Mouse (Mus musculus): Measurements from ENCODE around the gene Atp6v0e. TPM values are rescaled to one million over a fixed set of nuclear protein-coding genes. Genes with fewer than 3 reads are reported as not detected.

Atp6v0e gene
- polyA plus RNA-seq, 1 experiment from 2014 or later = 305 TPM

DNA sequence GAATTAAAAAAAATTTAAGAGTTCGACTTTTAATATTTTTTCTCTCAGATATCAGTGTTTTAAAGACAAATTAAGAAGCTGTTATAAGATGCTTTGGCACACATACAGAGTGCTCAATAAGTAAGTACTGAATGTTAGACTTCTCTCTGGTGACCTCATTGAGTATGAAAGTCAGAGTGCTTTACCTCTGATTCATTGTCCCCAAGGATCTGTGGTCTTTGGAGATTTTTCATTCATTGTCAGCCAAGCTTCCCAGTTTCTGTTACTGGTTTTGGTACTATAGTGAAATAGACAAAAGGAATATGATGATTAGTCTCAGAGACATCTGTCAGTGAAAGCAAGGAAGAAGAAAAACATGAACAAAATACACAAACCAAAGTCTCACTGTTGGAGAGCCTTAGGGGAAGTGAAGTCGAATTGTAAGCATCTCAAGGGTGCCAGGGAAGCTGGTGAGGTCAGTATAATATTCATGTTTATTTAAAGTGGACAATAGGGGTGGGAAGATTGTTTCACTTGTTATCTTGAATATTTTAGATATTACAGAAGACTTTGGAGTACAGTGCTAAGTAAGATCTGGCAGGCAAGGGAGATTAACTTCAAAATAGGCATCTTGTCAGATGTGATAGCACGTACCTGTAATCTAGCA is 64.2 kb downstream of the Atp6v0e start:
- H3K27me3 ChIP-seq = no peaks in the 10 kb centered on the region
- ATAC-seq (peak; percentile 35), DNase-seq (ENCODE audit: low read depth, low spot score) (no peak)
- POLR2A ChIA-PET = interaction anchor here (1.2 kb wide), 1 partner anchor 10 kb away, joined by 4 read pairs; no protein-coding TSS in a partner anchor
- in situ Hi-C loops (cut with MboI; ENCODE audit: low pct_unique_long_range_greater_than_20kb) = no loop called here
- CTCF ChIA-PET = interaction anchor here (1.0 to 1.7 kb wide), 2 partner anchors 10 to 26 kb away, joined by 3 to 6 read pairs; no protein-coding TSS in a partner anchor
- TF ChIP-seq CTCF (IDR thresholded peaks at IDR 0.05) = no peak

GRCm38 (mm10) chr17:26742581-26742980 is 79.5 kb downstream of the Atp6v0e start:
- DNase-seq (ENCODE audit: low read depth, low spot score) (no peak), ATAC-seq (no peak)
- ChIA-PET CTCF (interaction anchor here (1.0 kb wide), 1 partner anchor 20 kb away, joined by 4 read pairs; no protein-coding TSS in a partner anchor), POLR2A (no interaction called here)
- H3K27me3 ChIP-seq = no peaks in the 10 kb centered on the region
- in situ Hi-C loops (cut with MboI; ENCODE audit: low pct_unique_long_range_greater_than_20kb) = no loop called here
- TF ChIP-seq CTCF (IDR thresholded peaks at IDR 0.05) = no peak

- in situ Hi-C loops (cut with MboI; ENCODE audit: low pct_unique_long_range_greater_than_20kb) = no loop called here
- ChIA-PET CTCF (no interaction called here), POLR2A (no interaction called here)
- no peak for TF ChIP-seq CTCF (IDR thresholded peaks at IDR 0.05)
- ATAC-seq = no peak
- H3K27me3 ChIP-seq = no peaks in the 10 kb centered on the region
- DNase-seq (ENCODE audit: low read depth, low spot score) = no peak
Measured at GRCm38 (mm10) chr17:26743294-26743693, 80.3 kb downstream of the Atp6v0e start.

Other genes starting within 250 kb of the Atp6v0e start
- 79.6 TPM for gene Neurl1b, start 248.4 kb upstream of the Atp6v0e start, polyA plus RNA-seq (2021)
- gene Ergic1, start 101.7 kb upstream of the Atp6v0e start, polyA plus RNA-seq (2021) = 287 TPM
- gene Dusp1, start 101.1 kb upstream of the Atp6v0e start, polyA plus RNA-seq (2021) = 465 TPM
- 23.9 TPM for gene Crebrf, start 52.4 kb downstream of the Atp6v0e start, polyA plus RNA-seq (2021)
- 33.4 TPM for gene Bnip1, start 117.8 kb downstream of the Atp6v0e start, polyA plus RNA-seq (2021)
- gene Nkx2-5, start 181.8 kb downstream of the Atp6v0e start, polyA plus RNA-seq (2021) = not detected

All from Patski (cell line).